Mouse (Mus musculus): Measurements from ENCODE around the gene 2410131K14Rik. TPM values are rescaled to one million over a fixed set of nuclear protein-coding genes. Genes with fewer than 3 reads are reported as not detected.
A peak's percentile ranks its signal among the peaks of the same experiment; 100 is the strongest.

2410131K14Rik gene
- total and polyA plus RNA-seq, 3 experiments: 4.0 to 4.3 TPM; not detected in 1

DNA sequence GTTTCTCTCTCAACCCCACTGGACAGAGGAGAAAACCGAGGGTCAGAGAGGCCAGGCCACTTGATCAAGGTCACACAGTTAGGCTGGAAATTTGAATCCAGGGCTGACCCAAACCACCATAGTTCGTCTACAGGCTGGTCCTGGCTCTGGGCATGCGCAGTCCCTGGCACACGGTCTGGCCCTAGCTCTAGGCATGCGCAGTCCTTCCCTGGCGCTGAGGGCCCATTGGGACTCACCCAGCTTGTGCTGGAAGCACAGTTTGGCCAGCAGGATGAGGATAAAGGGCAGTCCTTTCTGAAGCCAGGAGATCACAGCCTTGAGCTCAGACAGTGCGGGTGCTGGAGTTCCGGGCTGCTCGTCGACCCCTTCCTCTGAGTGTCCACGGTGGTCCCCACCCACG is 8.1 kb upstream of the 2410131K14Rik start (continued):
- TF ChIP-seq POLR2AphosphoS5 (IDR thresholded peaks at IDR 0.05; ENCODE audit: borderline replicate concordance, low read depth, low read length): no peak

- Histone ChIP-seq H3K27me3 (ENCODE audit: control insufficient read depth in 1 of 2, insufficient read depth in 2 of 2, low read length in 2 of 2) (no peaks in the 10 kb centered on the region), H3K27ac (ENCODE audit: control insufficient read depth, low read depth, low read length) (no peak overlapping the region), H3K79me2 (ENCODE audit: control insufficient read depth, insufficient read depth, low read length, poor library complexity) (no peaks in the 10 kb centered on the region), H3K36me3 (ENCODE audit: control insufficient read depth in 1 of 2, insufficient read depth in 2 of 2, low read length in 2 of 2) (no peaks in the 10 kb centered on the region), H3K9ac (ENCODE audit: control insufficient read depth, low read depth, low read length, poor library complexity, severe bottlenecking) (no peak overlapping the region), H3K4me3 (ENCODE audit: control insufficient read depth in 1 of 2, insufficient read depth in 1 of 2, low read depth in 2 of 2, low read length in 2 of 2) (no peak overlapping the region), H3K9me3 (replicated peaks; ENCODE audit: insufficient read depth, low read length) (no peaks in the 10 kb centered on the region), H3K4me1 (ENCODE audit: control insufficient read depth in 1 of 2, insufficient read depth in 2 of 2, low read length in 2 of 2) (no peaks in the 10 kb centered on the region)
- no peak for TF ChIP-seq SIN3A (IDR thresholded peaks at IDR 0.05; ENCODE audit: low read length)
- TF ChIP-seq RAD21 (IDR thresholded peaks at IDR 0.05; ENCODE audit: low read depth, low read length): no peak
- no peak for TF ChIP-seq UBTF (IDR thresholded peaks at IDR 0.05; ENCODE audit: borderline replicate concordance, insufficient read depth, low read depth, low read length)
- no peak for TF ChIP-seq CTCF (IDR thresholded peaks at IDR 0.05 in 2 of 3, conservative IDR thresholded peaks at IDR 0.05 in 1 of 3; ENCODE audit: control insufficient read depth in 1 of 3, insufficient read depth in 1 of 3, low read depth in 2 of 3, low read length in 3 of 3, poor library complexity in 1 of 3, severe bottlenecking in 1 of 3)
- TF ChIP-seq ZC3H11A (IDR thresholded peaks at IDR 0.05; ENCODE audit: low read depth, low read length): no peak
- no peak for TF ChIP-seq RCOR1 (IDR thresholded peaks at IDR 0.05; ENCODE audit: low read depth, low read length)
- TF ChIP-seq HCFC1 (IDR thresholded peaks at IDR 0.05; ENCODE audit: low read depth, low read length): no peak
- TF ChIP-seq ETS1 (IDR thresholded peaks at IDR 0.05; ENCODE audit: low read depth, low read length): no peak
- no peak for TF ChIP-seq CHD2 (IDR thresholded peaks at IDR 0.05; ENCODE audit: low read length)
- TF ChIP-seq E2F4 (IDR thresholded peaks at IDR 0.05; ENCODE audit: borderline replicate concordance, low read depth, low read length): no peak
- no peak for TF ChIP-seq MEF2A (IDR thresholded peaks at IDR 0.05; ENCODE audit: extremely low read depth, insufficient replicate concordance, low read depth, low read length, poor library complexity, severe bottlenecking)
- no peak for TF ChIP-seq POLR2AphosphoS2 (IDR thresholded peaks at IDR 0.05; ENCODE audit: low read length)
- TF ChIP-seq POLR2AphosphoS5 (IDR thresholded peaks at IDR 0.05; ENCODE audit: borderline replicate concordance, low read depth, low read length): no peak
- TF ChIP-seq ZNF384 (IDR thresholded peaks at IDR 0.05; ENCODE audit: low read depth, low read length): no peak
- TF ChIP-seq BHLHE40 (IDR thresholded peaks at IDR 0.05; ENCODE audit: borderline replicate concordance, low read depth, low read length): no peak
- no peak for DNase-seq (ENCODE audit: low read depth, low spot score)
Observed at GRCm38 (mm10) chr5:118239671-118240070, 5.4 kb upstream of the 2410131K14Rik start.

GRCm38 (mm10) chr5:118245606-118246308 is 730 bp downstream of the 2410131K14Rik start:
- Histone ChIP-seq H3K4me3 (ENCODE audit: control insufficient read depth in 1 of 2, insufficient read depth in 1 of 2, low read depth in 2 of 2, low read length in 2 of 2) (peak overlapping the region; percentile 78 to 86), H3K9me3 (replicated peaks; ENCODE audit: insufficient read depth, low read length) (no peaks in the 10 kb centered on the region), H3K27me3 (ENCODE audit: control insufficient read depth in 1 of 2, insufficient read depth in 2 of 2, low read length in 2 of 2) (no peaks in the 10 kb centered on the region), H3K4me1 (ENCODE audit: control insufficient read depth in 1 of 2, insufficient read depth in 2 of 2, low read length in 2 of 2) (peaks cover 0 to 5% of the 10 kb centered on the region in 2 experiments; a peak in 1 of 4 replicates), H3K9ac (ENCODE audit: control insufficient read depth, low read depth, low read length, poor library complexity, severe bottlenecking) (peak overlapping the region; percentile 60), H3K36me3 (ENCODE audit: control insufficient read depth in 1 of 2, insufficient read depth in 2 of 2, low read length in 2 of 2) (peaks cover 0 to 3% of the 10 kb centered on the region in 2 experiments; a peak in 1 of 4 replicates), H3K79me2 (ENCODE audit: control insufficient read depth, insufficient read depth, low read length, poor library complexity) (peaks cover 3% of the 10 kb centered on the region; the same call in 1 of the 2 replicates), H3K27ac (ENCODE audit: control insufficient read depth, low read depth, low read length) (no peak overlapping the region)
- DNase-seq (ENCODE audit: low read depth, low spot score): no peak
- no peak for TF ChIP-seq USF1 (IDR thresholded peaks at IDR 0.05; ENCODE audit: low read depth, low read length)
- TF ChIP-seq ELF1 (IDR thresholded peaks at IDR 0.05; ENCODE audit: low read depth, low read length): no peak
- TF ChIP-seq TAL1 (IDR thresholded peaks at IDR 0.05; ENCODE audit: low read length): no peak
- TF ChIP-seq GABPA (IDR thresholded peaks at IDR 0.05; ENCODE audit: low read depth, low read length): no peak
- no peak for TF ChIP-seq ZMIZ1 (IDR thresholded peaks at IDR 0.05; ENCODE audit: low read depth, low read length)
- TF ChIP-seq ZKSCAN1 (IDR thresholded peaks at IDR 0.05; ENCODE audit: low read depth, low read length): no peak
- no peak for TF ChIP-seq RAD21 (IDR thresholded peaks at IDR 0.05; ENCODE audit: low read depth, low read length)
- TF ChIP-seq SMC3 (IDR thresholded peaks at IDR 0.05; ENCODE audit: low read depth, low read length): no peak
- TF ChIP-seq USF2 (IDR thresholded peaks at IDR 0.05; ENCODE audit: borderline replicate concordance in 1 of 2, insufficient read depth in 1 of 2, low read depth in 1 of 2, low read length in 2 of 2): no peak
- TF ChIP-seq CHD2 (IDR thresholded peaks at IDR 0.05; ENCODE audit: low read length): no peak
- no peak for TF ChIP-seq NRF1 (IDR thresholded peaks at IDR 0.05; ENCODE audit: insufficient read depth, low read depth, low read length, poor library complexity, severe bottlenecking)
- no peak for TF ChIP-seq MAFK (IDR thresholded peaks at IDR 0.05; ENCODE audit: borderline replicate concordance, low read depth, low read length)
- no peak for TF ChIP-seq MXI1 (IDR thresholded peaks at IDR 0.05; ENCODE audit: low read depth, low read length)
- TF ChIP-seq SIN3A (IDR thresholded peaks at IDR 0.05; ENCODE audit: low read length): no peak
- TF ChIP-seq ETS1 (IDR thresholded peaks at IDR 0.05; ENCODE audit: low read depth, low read length): no peak
- TF ChIP-seq MAZ (IDR thresholded peaks at IDR 0.05; ENCODE audit: low read depth, low read length): no peak
